Mouse (Mus musculus) right cerebral cortex, postnatal 25 days (tissue): ENCODE measurements around the gene Fam19a1.

Experiments
- DNase-seq: peaks from one replicate; pipeline ENCODE4 v3.0.0; 2022

The Fam19a1 gene

DNA sequence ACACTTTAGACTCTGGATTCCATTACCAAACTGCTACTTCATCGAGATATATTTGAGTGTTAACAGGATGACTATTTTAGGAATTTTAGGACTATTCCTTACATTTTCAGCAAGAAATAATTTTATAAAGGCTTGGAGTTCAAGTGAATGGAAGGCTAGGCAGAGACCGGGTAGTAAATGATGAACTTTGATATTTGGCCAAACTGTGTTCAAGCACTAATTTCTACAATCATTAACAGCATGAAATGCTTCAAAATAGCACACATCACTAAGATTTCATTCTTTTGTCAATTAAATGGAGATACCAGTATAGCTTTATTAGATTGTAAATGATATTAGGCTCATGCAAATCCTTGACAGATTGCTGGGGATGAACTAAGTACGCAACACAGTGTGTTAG, 329.0 kb downstream of the Fam19a1 start:
- no peak for DNase-seq

DNA sequence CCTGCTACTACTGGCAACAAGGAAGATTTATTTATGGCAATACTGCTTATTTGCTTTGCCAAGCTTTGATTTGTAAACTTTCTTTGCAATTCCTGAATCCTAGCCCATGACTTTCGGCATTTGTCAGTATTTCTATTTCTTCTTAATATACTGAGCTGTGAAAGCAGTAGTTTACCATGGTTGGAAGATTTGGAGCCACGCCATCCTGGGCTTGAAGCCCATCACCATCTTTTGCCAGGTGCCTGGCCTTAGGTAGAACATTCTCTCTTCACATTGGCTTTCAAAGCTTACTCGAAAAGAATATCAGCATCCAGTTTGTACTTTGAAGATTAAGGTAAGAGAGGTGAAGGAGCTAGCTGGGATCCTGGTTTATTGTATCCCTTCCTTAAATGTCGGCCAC, 334.5 kb downstream of the Fam19a1 start:
- DNase-seq: no peak

DNA sequence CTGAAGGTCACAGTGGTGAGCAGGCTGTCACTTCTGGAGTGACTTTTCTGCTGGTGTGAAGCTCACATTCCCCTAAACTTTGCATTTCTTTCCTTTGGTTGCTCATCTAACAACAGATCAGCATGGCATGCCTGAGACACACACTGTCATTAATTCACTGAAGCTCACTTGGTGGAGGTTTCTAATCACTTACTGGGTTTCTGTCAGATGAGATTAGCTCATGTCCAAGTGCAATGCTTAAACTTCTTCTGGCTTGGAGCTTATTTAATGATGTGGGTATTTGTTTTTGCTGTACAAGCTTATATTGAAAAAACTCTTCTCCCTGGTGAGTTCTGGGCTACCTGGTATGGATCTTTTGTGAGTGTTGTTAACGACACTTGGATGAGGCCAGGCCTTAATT, 343.3 kb downstream of the Fam19a1 start:
- no peak for DNase-seq

DNA sequence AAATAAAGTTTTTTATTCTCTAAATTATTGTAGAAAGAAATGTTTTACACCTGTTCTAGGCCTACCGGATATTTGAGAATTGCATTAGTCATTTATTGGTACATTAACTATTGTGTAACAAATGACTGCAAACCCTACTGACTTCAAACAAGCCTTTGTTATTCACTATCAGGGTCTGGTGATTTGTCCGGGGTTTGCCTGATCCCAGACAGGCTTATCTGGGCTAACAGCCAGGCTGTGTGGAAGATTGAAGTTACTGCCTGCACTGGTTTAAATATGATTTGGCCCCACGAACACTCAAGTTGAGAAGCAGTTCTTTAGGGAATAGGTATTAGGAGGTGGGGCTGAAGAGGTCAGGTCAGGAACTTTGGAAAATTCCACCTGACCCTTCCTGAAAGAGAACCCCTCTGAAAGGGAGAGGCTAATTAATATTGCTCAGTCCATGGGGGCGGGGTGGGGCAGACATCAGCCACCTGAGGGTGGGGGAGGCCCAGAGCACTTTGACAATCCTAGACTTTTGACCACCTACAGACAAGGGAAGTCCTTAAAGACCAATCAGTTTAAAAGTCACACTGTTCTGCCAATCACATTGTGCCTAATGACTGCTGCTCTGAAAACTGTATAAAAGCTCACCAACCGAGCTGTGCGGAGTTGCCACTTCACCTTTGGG, 344.8 kb downstream of the Fam19a1 start:
- DNase-seq: no peak

DNA sequence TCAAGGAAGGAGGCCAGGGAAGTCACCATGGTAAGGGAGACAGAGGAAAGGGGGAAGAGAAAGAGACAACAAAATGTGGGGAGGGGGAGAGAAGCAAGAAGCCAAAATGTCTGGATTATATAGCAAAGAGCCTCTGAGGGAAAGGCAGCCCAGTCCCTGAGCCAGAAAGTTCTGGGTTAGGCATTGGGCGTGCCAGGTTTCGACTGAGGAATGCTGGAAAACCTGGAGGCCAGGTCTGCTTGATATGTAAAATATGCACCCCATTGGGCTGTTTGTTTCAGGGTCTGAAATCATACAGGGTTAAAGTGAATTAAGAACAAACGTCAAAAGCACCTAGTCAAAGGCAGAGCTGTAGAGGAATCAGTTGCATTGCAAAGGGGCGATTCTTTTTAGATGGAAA, 346.1 kb downstream of the Fam19a1 start:
- no peak for DNase-seq

DNA sequence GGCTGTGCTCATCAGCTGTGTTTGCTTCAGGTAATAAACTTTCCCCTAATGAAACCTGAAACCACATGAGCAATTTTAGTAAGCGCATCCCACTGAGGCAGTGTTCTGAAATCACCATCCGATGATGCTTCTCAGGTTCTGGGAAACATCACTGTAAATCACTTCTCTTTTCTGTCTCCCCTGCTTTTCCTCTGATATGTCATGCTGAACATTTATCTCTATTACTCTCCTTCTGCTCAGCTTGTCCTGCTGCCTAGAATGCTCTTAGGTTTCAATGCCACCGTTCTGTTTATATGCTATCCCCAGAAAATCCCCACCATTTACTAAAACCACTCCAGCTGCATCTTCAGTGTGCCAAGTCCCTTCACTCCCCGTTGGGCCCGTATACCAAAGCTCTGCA, 386.5 kb downstream of the Fam19a1 start:
- no peak for DNase-seq

DNA sequence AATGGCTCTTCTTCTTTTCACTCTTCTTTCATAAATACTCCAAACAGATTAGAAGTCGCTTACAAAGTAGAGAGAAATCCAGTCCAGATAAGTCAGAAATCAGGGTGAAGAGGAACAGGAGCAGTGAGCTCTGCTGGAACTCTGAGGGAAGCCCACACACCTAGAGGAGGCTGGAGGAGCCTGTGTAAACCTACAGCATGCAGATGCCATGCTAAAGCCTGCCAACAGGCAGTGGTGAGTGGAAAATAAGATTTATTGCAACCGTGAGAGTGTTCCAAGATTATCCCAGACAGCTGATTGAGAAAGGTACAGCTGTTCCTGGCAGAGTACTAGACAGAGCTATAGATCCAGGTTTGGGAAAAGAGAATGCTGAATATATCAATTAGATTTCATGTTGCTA, 428.6 kb downstream of the Fam19a1 start:
- DNase-seq: peak; percentile 12

DNA sequence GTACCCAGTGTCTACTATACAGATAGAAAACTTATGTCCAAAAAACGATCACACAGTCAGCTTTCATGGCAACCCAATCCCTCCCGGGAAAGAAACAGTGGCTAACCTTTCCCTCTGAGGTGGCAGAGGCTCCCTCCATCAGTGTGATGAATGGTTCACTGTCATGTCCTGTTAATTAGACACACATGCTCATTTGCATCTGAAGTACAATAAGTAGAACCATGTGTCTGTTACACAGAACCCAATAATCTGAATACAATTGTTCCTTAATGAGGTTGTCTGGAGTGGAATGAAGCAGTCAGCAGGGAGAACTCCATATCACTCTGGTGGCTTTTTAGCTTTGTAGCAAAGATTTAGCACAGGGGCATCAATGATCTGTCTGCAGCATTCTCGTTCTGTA, 431.9 kb downstream of the Fam19a1 start:
- no peak for DNase-seq

DNA sequence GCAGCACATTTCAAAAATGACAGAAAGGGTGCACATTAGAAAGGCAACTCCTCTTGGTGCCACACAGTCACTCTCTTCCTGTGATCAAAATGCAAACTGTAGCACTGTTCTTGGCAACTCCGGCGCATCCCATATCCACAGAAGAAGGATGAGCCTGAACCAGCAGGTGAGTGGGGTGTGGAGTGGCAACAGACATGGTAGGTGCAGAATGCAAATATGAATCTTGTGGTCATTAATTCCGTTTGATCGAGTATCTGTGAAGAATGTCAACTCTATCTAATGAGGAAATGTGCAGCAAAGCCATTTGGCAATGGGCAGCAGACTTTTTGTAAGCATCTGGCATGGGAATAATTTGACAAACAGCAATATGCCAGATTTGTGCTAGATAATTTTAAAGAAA, 437.5 kb downstream of the Fam19a1 start:
- DNase-seq: no peak

DNA sequence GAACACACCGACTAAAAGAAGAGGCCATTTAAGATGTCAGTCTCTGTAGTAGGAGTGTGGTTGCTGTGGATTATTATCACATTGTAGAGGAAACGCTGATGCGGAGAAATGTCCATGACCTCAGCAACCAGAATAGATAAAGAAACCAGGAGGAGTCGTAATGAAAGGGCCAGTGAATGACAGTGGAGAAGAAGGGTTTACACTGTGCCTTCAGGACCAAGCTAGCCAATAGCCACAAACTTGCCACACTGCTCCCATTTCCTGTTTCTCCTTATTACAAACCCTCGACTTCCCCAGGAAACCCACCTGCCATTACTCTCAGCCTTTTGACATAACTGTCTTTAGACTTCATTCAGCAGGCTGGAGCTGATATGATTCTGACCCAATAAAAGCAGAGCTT, 465.7 kb downstream of the Fam19a1 start:
- DNase-seq: no peak

DNA sequence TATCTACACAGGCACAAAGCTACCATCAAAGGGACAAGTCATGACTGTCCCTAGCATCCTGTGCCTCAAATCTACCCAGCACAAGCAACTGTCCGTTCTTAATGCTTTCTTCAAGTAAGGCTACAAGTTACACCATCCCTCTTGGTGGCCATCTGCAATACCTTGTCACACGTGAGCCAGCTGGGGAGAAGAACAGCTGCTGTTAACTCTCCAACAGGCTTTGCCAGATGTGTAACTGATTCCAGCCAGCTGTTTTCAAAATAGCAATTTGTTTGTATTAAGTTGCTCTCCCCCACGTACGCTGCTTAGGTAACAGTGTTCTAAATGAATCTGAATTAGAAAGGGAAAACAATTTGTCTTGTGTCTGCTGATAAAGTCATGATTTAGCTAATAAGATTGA, 467.8 kb downstream of the Fam19a1 start:
- no peak for DNase-seq

DNA sequence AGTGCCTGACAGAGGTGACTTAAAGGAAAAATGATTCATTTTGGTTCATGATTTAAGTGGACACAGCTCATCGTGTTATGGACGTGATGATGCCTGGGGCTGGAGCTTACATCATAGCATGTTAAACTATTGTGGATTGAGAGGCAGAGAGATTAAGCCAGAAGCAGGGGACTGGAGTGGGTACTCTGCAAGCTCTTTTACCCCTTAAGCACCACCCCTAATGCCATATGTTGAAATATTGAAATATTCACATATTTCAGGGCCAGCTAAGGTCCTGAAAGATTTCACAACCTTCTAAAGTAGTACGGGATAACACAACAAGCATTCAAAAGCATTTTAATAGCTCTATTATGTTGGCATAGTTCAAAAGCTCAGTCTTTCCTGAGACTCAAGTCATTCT, 468.2 kb downstream of the Fam19a1 start:
- no peak for DNase-seq

DNA sequence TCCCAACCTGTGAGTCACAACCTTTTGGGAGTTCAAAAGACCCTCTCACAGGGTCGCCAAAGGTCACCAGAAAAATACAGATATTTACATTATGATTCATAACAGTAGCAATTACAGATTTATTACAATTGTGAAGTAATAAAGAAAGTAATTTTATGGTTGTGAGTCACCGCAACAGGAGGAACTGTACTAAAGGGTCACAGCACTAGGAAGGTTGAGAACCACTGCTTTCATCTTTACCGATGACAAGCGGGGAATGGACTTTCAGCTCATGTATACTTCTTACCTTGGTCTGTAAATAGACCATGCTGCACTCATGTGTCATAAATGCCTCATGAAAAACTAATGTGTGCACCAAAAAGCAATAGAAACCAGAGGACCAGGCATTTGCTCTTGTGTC, 474.5 kb downstream of the Fam19a1 start:
- no peak for DNase-seq

DNA sequence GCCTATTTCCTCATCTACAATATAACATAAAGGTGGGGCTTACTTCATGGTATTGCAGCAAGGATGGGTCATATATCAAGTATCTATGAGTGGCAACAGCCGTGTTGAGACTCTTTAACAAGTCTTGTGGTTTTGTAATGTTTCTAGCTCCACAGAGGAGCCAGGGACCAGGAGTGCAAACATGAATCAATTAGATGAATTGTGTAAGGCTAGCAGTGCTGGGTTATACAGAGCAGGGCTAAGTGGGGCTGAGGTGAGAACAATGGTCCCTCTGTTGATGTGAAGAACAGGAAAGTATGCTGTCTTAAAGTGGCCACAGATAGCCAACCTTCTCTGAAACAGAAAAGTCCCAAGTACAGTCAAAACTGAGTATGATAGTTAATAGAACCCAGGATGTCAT, 480.1 kb downstream of the Fam19a1 start:
- no peak for DNase-seq

DNA sequence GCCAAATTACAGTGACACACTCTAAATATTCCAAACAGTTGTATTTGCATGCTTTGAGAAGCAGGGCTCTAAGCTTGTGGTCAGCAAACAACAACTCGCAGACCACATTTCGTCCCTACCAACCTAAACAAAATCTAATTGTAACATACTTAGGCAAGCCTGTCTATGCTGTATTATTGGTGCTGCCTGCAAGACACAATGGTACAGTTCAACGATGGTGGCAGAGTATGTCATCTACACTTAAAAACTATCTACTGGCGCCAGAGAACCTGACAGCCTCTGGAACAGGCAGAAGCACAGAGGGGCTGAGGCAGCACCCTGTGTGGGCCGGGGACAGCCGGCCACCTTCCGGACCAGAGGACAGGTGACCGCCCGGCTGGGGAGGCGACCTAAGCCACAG, 482.2 kb downstream of the Fam19a1 start:
- no peak for DNase-seq

DNA sequence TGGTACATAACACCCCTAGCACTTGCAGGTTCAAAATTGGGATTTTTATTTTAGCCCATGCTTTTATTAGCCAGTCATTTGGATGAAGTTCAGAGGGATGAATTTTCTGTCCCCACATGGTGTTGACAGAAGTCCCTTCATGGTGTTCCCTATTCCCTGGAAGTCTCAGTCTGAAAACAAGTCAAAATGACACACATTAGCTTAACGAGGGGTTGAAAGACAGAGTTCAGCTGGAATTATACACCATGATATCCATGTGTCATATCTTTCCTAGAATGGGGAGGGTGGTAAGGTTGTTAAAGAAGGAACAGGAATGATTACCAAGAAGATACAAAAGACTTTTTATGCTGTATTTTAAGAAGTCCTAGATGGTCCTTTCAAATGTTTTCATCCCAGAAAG, 511.2 kb downstream of the Fam19a1 start:
- no peak for DNase-seq

DNA sequence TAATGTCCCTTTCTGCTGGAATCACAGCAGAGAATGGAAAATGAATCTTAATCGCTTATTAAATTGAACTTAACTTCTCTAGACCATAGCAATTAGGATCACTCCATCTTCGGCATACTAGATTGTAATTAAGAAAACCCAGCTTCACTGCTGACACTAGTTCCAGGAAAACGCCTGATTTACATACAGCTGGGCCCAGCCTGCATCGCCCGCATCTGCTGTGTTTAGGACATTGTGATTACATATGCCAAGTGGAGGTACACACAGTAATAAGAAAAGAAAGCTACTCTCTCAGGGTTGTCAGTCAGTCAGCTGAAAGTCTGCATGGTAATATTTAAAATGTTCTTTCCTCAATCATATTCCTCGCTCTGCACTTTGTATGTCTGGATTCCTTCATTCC, 518.6 kb downstream of the Fam19a1 start:
- no peak for DNase-seq

DNA sequence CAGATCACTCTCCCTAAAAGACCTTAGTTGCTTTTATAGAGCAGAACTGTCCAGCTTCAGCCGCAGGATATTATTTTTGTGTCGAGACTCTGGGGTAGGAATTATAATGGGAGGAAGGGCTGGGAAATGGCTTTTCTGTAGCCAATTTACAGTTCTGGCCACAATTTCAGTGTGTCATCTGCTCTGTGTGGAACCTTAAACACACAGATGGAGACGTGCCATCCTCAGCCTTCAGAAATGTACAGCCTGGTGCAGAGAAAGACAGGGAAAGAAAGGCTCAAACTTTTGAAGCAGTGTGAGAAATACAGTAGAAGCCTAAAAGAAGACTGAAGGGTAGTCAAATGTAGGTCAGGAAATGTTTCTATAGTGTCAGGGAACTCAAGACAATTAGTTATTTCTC, 519.3 kb downstream of the Fam19a1 start:
- no peak for DNase-seq

DNA sequence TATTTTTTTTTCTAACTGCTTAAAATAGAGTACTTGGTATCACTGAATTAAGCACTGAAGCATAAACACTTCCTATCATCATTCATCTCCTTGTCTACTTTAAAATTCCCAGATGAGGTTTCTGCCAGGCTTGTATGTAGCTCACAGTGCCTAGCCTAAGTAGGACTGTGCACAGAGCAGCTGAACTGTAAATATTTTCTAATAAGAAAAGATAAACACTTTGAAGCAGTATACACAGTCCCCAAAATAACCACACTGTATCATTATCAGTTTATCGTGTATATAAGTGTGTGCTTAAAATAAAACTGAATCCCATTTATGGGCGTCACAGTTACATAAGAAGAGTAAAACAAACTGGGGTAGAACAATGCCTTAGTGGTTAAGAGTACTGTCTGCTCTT, 522.7 kb downstream of the Fam19a1 start:
- DNase-seq: no peak

DNA sequence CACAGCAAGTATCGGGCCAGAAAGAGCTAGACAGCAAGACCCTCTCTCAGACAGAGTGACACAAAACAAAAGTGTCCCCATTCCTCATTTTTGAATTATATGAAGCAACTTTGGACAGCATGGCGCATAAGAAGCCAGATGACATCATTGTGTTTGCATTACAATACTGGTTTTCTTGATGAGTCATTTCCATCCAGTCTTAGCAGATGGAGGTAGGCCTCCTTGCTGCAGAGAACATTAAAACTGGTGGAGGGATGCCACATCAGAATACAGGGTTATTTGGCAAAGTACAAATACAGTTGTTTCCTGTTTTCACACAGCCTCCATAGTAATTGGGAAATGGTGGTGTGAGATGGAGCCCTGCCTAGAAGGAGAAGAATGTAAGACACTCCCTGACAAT, 535.8 kb downstream of the Fam19a1 start:
- DNase-seq: no peak

DNA sequence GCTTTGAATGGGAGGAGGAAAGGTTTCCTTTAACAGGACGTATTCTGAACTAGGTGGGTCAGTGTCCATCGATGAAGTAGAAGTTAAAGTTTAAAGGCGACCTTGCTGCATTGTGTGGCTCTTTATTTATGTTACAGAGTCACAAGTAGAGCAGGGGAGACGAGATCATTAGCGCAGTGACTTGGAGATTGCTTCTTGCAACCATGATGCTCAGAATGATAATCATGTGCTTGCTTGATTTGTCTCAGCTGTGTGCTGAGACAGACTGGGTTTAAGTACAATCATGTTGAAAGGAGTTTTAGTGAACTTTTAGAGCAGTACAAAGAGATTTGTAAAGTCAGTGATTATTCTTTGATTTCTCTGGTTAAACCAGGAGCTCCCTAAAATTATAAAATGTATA, 536.3 kb downstream of the Fam19a1 start:
- no peak for DNase-seq

DNA sequence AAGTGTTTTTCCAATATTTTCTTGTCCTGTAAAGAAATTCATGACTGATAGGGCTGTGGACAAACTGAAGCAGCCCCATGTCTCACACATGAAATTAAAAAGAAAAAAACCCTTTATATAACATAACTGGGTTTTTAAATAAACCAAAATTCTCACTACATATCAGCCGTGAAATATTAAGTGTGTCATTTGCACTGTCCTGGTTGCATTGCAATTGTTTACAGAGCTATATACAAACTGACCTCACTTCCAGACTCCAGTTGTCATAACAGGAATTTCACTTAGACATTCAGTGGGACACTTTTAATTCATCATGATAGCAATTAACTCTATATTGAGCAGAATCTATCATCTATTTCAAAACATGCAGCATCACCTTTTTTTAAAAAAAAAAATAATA, 553.4 kb downstream of the Fam19a1 start:
- no peak for DNase-seq

DNA sequence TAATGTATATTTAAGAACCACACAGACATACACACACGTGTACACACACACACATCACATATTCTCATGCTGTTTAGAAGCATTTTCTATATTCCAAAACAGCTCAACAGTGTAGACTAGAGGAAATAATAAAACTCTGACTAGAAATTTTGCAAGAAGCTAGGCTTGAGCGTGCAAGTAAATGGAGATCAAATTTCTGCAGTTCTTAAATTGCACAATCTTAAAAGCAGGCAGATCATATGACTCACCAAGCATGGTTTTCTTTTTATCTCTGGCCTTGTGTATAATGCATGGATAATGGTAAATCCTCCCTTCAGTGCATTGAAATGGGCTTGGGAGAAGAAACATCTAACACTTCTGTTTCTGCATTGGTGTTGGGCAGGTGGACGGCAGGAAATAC, 564.9 kb downstream of the Fam19a1 start:
- no peak for DNase-seq
